Mouse (Mus musculus): Measurements from ENCODE around the gene Des. TPM values are rescaled to one million over a fixed set of nuclear protein-coding genes. Genes with fewer than 3 reads are reported as not detected.

Des gene
- polyA plus RNA-seq, 3 experiments from 2014 or later: 0.64 TPM; not detected in 2

- no peak for ATAC-seq
Measured at GRCm38 (mm10) chr1:75384470-75385141, 24.5 kb downstream of the Des start.

- no peak for ATAC-seq
Measured at GRCm38 (mm10) chr1:75385142-75385730, 25.1 kb downstream of the Des start.

GRCm38 (mm10) chr1:75386149-75386548 is 26.0 kb downstream of the Des start:
- ATAC-seq: no peak

GRCm38 (mm10) chr1:75387469-75387928 is 27.4 kb downstream of the Des start:
- no peak for ATAC-seq

GRCm38 (mm10) chr1:75387929-75388897 is 28.1 kb downstream of the Des start:
- ATAC-seq: no peak

- ATAC-seq: no peak
Measured at GRCm38 (mm10) chr1:75388898-75389515, 28.9 kb downstream of the Des start.

GRCm38 (mm10) chr1:75393139-75393538 is 33.0 kb downstream of the Des start:
- ATAC-seq: no peak

GRCm38 (mm10) chr1:75393846-75394245 is 33.7 kb downstream of the Des start:
- ATAC-seq: no peak

- peak; percentile 63 for ATAC-seq
Measured at GRCm38 (mm10) chr1:75398761-75399402, 38.8 kb downstream of the Des start.

- ATAC-seq: no peak
Measured at GRCm38 (mm10) chr1:75399755-75400492, 39.8 kb downstream of the Des start.

- no peak for ATAC-seq
Measured at GRCm38 (mm10) chr1:75400493-75401115, 40.5 kb downstream of the Des start.

- ATAC-seq: no peak
Measured at GRCm38 (mm10) chr1:75405547-75405946, 45.4 kb downstream of the Des start.

GRCm38 (mm10) chr1:75406173-75406572 is 46.0 kb downstream of the Des start:
- ATAC-seq: no peak

GRCm38 (mm10) chr1:75407056-75407455 is 46.9 kb downstream of the Des start:
- no peak for ATAC-seq

GRCm38 (mm10) chr1:75408210-75408609 is 48.1 kb downstream of the Des start:
- ATAC-seq: no peak

GRCm38 (mm10) chr1:75409950-75410349 is 49.8 kb downstream of the Des start:
- ATAC-seq: no peak

GRCm38 (mm10) chr1:75412196-75412595 is 52.1 kb downstream of the Des start:
- ATAC-seq: no peak

GRCm38 (mm10) chr1:75413749-75414148 is 53.6 kb downstream of the Des start:
- ATAC-seq: no peak

Data from inflammation-experienced regulatory T-cells, adult 6 months (primary cell).